Mouse (Mus musculus): ENCODE data around the gene Catip.
A peak's percentile ranks its signal among the peaks of the same experiment; 100 is the strongest.

Catip gene

DNA sequence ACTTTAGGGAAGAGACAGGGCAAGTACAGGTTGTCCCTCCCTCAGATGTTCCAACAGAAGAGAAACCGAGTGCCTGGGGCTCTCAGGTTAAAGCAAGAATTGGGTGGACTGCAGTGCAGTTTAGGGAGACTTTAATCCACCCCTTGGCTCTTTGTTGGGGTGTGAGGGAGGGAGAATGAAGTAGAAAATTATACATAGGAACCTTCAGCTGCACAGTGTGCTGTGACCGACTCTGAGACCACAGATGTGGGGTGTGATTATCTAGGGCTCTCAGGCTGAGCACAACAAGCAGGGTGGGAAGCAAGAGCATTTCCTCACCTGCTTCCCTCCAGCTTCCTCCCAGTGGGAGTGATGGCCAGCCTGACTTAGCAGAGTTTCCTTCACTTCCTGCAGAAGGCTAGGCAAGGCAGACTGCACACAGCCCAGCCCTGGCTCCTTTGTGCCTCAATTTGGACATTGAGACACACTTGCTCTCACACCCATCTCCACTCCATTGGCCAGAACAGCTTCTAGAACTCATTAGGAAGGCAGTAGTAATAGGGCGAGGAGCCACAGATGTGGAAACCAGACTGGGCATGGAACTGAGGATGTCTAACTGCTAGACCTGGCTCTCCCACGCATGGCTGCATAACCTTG, 30.7 kb upstream of the Catip start:
- Histone ChIP-seq H3K9me3 (ENCODE audit: low read length) (no peaks in the 10 kb centered on the region), H3K27me3 (ENCODE audit: insufficient read depth, low read length) (peaks cover 27% of the 10 kb centered on the region), H3K4me3 (replicated peaks; ENCODE audit: low read length) (no peak overlapping the region), H3K36me3 (ENCODE audit: insufficient read depth, low read length) (peaks cover 4% of the 10 kb centered on the region; the same call in 1 of the 2 replicates), H3K4me1 (replicated peaks; ENCODE audit: low read depth, low read length) (peaks cover 44% of the 10 kb centered on the region)
- no peak for TF ChIP-seq POU5F1 (IDR thresholded peaks at IDR 0.05; ENCODE audit: borderline replicate concordance, low read length)
- no peak for TF ChIP-seq NANOG (IDR thresholded peaks at IDR 0.05; ENCODE audit: borderline replicate concordance, low read length)
- TF ChIP-seq CTCF (conservative IDR thresholded peaks at IDR 0.05; ENCODE audit: low read length), result no peak

DNA sequence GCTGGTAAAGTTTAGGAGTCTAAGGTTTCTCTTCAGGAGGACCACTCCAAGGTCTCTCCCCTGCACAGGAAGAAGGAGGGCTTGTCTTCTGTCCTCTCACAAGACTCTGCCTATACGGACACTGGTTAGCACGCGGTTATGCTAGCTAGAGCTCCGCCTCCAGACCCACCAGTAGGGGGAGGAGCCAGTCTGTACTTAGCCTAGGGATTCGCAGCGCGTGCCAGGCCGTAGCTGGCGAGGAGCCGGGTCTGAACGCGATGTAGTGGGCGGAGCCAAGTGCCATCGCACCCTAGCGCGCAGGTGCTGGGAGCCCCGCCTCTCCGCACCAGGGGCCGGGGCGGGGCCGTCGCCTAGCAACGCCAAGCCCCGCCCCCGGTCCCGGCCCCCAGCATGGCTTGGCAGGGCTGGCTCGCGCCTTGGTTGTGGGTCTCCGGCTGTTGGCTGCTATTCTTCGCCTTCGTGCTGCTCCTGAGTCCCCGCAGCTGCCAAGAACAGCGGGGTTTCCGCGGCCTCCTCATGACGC, 29.6 kb upstream of the Catip start:
- peaks cover 6% of the 10 kb centered on the region; the same call in 1 of the 2 replicates for H3K36me3 ChIP-seq (ENCODE audit: insufficient read depth, low read length)
- H3K4me3 ChIP-seq (replicated peaks; ENCODE audit: low read length), result peak overlapping the region; percentile 83
- TF ChIP-seq CTCF (conservative IDR thresholded peaks at IDR 0.05; ENCODE audit: low read length) (no peak), POU5F1 (IDR thresholded peaks at IDR 0.05; ENCODE audit: borderline replicate concordance, low read length) (no peak), NANOG (IDR thresholded peaks at IDR 0.05; ENCODE audit: borderline replicate concordance, low read length) (no peak)
- peaks cover 53% of the 10 kb centered on the region for H3K4me1 ChIP-seq (replicated peaks; ENCODE audit: low read depth, low read length)
- no peaks in the 10 kb centered on the region for H3K9me3 ChIP-seq (ENCODE audit: low read length)
- H3K27me3 ChIP-seq (ENCODE audit: insufficient read depth, low read length), result peaks cover 23% of the 10 kb centered on the region

DNA sequence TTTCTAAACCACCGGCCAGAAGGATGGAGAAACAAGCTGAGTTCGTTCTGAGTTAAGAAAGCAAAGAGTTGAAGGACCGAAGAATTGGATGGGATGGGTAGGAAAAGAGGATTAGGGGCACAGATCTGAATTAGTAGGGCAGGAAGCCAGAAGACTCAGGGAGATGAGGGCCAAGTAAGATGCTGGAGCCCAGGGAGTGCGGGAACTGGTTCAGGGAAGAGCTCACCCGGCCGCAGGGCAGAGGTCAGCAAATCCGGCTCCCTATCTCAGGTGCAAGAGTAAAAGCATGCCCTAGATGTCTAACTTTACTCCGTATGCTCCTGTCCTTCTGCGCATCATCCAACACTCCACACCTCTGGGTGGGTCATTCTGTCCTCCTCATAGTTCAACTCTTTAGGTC, 29.0 kb upstream of the Catip start:
- peak overlapping the region; percentile 83 for H3K4me3 ChIP-seq (replicated peaks; ENCODE audit: low read length)
- TF ChIP-seq POU5F1 (IDR thresholded peaks at IDR 0.05; ENCODE audit: borderline replicate concordance, low read length), result no peak
- no peak for TF ChIP-seq CTCF (conservative IDR thresholded peaks at IDR 0.05; ENCODE audit: low read length)
- no peak for TF ChIP-seq NANOG (IDR thresholded peaks at IDR 0.05; ENCODE audit: borderline replicate concordance, low read length)
- H3K36me3 ChIP-seq (ENCODE audit: insufficient read depth, low read length), result peaks cover 6% of the 10 kb centered on the region; the same call in 1 of the 2 replicates
- no peaks in the 10 kb centered on the region for H3K9me3 ChIP-seq (ENCODE audit: low read length)
- H3K27me3 ChIP-seq (ENCODE audit: insufficient read depth, low read length), result peaks cover 23% of the 10 kb centered on the region
- H3K4me1 ChIP-seq (replicated peaks; ENCODE audit: low read depth, low read length), result peaks cover 58% of the 10 kb centered on the region

DNA sequence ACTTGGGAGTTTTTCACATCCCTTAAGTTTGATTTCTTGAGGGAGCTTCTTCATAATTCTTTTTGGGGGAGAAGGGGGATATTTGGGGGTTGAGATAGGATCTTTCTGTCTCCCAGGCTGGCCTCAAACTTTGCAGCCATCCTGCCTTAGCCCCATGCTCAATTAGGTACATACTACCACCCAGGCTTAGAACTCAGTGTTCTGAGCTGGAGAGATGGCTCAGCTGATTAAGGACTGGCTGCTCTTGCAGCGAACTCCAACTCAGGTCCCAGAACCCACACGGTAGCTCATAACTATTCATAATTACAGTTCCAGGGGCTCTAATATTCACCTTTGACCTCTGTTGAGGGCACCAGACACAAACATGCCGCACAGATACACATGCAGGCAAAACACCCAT, 27.3 kb upstream of the Catip start:
- Histone ChIP-seq H3K36me3 (ENCODE audit: insufficient read depth, low read length) (peaks cover 6% of the 10 kb centered on the region; the same call in 1 of the 2 replicates), H3K4me3 (replicated peaks; ENCODE audit: low read length) (no peak overlapping the region), H3K4me1 (replicated peaks; ENCODE audit: low read depth, low read length) (peaks cover 65% of the 10 kb centered on the region), H3K9me3 (ENCODE audit: low read length) (no peaks in the 10 kb centered on the region), H3K27me3 (ENCODE audit: insufficient read depth, low read length) (peaks cover 23% of the 10 kb centered on the region)
- TF ChIP-seq CTCF (conservative IDR thresholded peaks at IDR 0.05; ENCODE audit: low read length), result no peak
- no peak for TF ChIP-seq NANOG (IDR thresholded peaks at IDR 0.05; ENCODE audit: borderline replicate concordance, low read length)
- no peak for TF ChIP-seq POU5F1 (IDR thresholded peaks at IDR 0.05; ENCODE audit: borderline replicate concordance, low read length)

DNA sequence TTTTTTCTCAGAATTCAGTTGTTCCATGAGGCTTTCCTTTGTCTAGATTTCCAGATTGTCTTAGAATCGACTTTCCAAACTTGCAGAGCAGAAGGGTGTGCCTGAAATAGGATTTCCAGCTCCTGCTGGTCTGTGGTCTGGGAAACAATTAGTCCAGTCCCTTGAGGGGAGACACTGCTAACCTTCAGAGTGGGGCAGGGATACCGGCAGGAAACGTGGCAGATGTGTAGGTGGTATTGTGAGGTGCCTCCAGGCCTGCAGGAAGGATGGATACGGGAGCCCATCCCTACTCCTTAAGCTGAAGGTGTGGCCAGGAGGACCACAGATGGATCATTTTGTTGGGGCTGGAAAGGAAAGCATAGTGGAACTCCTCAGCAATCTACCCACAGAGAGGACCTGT, 26.9 kb upstream of the Catip start:
- H3K27me3 ChIP-seq (ENCODE audit: insufficient read depth, low read length), result peaks cover 23% of the 10 kb centered on the region
- no peaks in the 10 kb centered on the region for H3K9me3 ChIP-seq (ENCODE audit: low read length)
- H3K4me1 ChIP-seq (replicated peaks; ENCODE audit: low read depth, low read length), result peaks cover 69% of the 10 kb centered on the region
- peaks cover 6% of the 10 kb centered on the region; the same call in 1 of the 2 replicates for H3K36me3 ChIP-seq (ENCODE audit: insufficient read depth, low read length)
- TF ChIP-seq NANOG (IDR thresholded peaks at IDR 0.05; ENCODE audit: borderline replicate concordance, low read length) (no peak), POU5F1 (IDR thresholded peaks at IDR 0.05; ENCODE audit: borderline replicate concordance, low read length) (no peak), CTCF (conservative IDR thresholded peaks at IDR 0.05; ENCODE audit: low read length) (no peak)
- H3K4me3 ChIP-seq (replicated peaks; ENCODE audit: low read length), result no peak overlapping the region; the same call in 1 of the 2 replicates

DNA sequence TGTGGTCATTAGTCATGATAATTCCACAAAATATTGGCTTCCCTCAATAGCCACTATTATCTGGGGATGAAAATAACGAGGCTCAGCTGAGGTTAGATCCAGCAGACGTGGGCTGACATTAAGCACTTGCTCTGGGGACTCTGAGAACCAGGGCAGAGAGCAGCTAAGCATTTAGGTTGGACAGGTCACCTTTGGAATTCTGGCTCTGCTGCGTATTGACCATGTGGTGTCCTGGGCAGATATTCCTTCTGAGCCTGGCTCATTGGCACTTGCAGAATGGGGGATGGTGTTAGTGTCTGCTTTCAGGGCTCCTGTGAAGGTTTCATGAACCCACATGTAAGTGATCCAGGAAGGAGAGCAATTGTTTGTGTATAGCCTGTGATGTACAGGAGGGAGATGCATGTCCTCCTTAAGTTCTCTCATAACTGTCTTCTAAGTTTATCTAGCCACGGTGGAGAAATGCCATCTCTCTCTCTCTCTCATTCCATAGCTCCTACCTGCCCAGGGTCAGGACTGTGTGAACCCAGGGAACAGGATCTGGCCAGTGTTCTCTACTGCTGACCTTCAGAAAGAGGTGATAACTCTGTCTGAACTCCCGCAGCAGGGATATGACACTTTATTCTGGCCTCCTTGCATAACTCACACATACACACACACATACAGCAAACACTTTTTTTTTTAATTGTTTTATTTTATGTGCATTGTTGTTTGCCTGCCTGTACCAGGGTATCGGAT, 26.3 kb upstream of the Catip start:
- Histone ChIP-seq H3K27me3 (ENCODE audit: insufficient read depth, low read length) (peaks cover 23% of the 10 kb centered on the region), H3K9me3 (ENCODE audit: low read length) (no peaks in the 10 kb centered on the region), H3K4me1 (replicated peaks; ENCODE audit: low read depth, low read length) (peaks cover 74% of the 10 kb centered on the region), H3K4me3 (replicated peaks; ENCODE audit: low read length) (no peak overlapping the region), H3K36me3 (ENCODE audit: insufficient read depth, low read length) (peaks cover 6% of the 10 kb centered on the region; the same call in 1 of the 2 replicates)
- no peak for TF ChIP-seq CTCF (conservative IDR thresholded peaks at IDR 0.05; ENCODE audit: low read length)
- no peak for TF ChIP-seq NANOG (IDR thresholded peaks at IDR 0.05; ENCODE audit: borderline replicate concordance, low read length)

DNA sequence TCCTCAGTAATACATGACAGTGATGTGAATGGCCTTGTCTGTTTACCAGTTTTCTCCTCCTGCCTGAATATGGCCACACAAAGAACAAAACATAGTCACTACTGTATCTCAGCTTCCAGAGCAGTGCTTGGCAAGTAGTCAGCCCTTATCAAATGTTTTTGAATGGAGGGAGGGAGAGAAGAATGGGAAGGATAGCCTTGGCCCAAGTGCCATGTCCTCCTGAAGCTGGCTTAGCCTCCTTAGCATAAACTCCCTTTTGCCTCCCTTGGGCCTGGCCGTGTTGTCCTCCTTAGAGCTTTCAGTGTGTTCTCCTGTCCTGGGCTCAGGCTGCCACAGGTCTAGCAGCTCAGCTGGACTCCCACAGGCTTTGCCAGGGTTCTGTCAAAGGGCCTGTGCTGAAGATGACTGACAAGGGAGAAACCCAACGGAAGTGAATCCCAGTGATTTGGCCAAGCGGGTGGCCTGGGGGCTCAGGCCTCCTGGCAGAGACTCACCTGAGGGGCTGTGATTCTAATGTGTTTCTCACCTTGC, 24.6 kb upstream of the Catip start:
- H3K4me1 ChIP-seq (replicated peaks; ENCODE audit: low read depth, low read length), result peaks cover 63% of the 10 kb centered on the region
- H3K4me3 ChIP-seq (replicated peaks; ENCODE audit: low read length), result peak overlapping the region; percentile 35; the same call in 1 of the 2 replicates
- 0 out of 2 replicates have a peak, but pooled peaks cover 3% of the 10 kb centered on the region for H3K9me3 ChIP-seq (ENCODE audit: low read length)
- TF ChIP-seq NANOG (IDR thresholded peaks at IDR 0.05; ENCODE audit: borderline replicate concordance, low read length), result no peak
- no peak for TF ChIP-seq CTCF (conservative IDR thresholded peaks at IDR 0.05; ENCODE audit: low read length)
- no peak for TF ChIP-seq POU5F1 (IDR thresholded peaks at IDR 0.05; ENCODE audit: borderline replicate concordance, low read length)
- H3K27me3 ChIP-seq (ENCODE audit: insufficient read depth, low read length), result peaks cover 13% of the 10 kb centered on the region
- peaks cover 6% of the 10 kb centered on the region; the same call in 1 of the 2 replicates for H3K36me3 ChIP-seq (ENCODE audit: insufficient read depth, low read length)

DNA sequence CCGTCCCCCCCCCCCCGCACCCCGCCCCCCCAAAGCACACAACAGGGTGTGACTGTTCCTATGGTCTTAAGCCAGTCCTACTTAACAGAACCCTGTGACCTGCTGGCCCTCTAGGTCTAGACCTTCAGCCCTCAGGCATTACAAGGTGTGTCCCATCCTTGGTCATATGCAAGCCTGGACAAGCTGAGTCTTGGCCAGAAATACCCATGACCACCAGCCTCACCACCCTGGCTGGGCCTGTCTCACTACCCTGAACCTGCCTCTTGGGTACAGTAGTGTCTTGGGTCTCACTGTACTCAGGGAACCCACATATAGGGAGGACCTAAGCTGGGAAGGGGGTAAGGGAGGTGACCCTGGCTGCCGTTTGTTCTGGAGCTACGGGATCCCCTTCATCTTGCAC, 23.9 kb upstream of the Catip start:
- Histone ChIP-seq H3K4me3 (replicated peaks; ENCODE audit: low read length) (no peak overlapping the region), H3K4me1 (replicated peaks; ENCODE audit: low read depth, low read length) (peaks cover 68% of the 10 kb centered on the region), H3K9me3 (ENCODE audit: low read length) (0 out of 2 replicates have a peak, but pooled peaks cover 3% of the 10 kb centered on the region), H3K36me3 (ENCODE audit: insufficient read depth, low read length) (peaks cover 6% of the 10 kb centered on the region; the same call in 1 of the 2 replicates), H3K27me3 (ENCODE audit: insufficient read depth, low read length) (peaks cover 11% of the 10 kb centered on the region)
- TF ChIP-seq POU5F1 (IDR thresholded peaks at IDR 0.05; ENCODE audit: borderline replicate concordance, low read length) (no peak), CTCF (conservative IDR thresholded peaks at IDR 0.05; ENCODE audit: low read length) (no peak), NANOG (IDR thresholded peaks at IDR 0.05; ENCODE audit: borderline replicate concordance, low read length) (no peak)

Measured in E14TG2a.4 (cell line).